Mouse (Mus musculus): ENCODE data around the gene Ppy. TPM values are rescaled to one million over a fixed set of nuclear protein-coding genes. Genes with fewer than 3 reads are reported as not detected.

Ppy gene
- not detected in 2 replicates for polyA plus RNA-seq (2012; ENCODE audit: insufficient read depth, insufficient read length, low replicate concordance, missing spikeins)

- H3K27ac ChIP-seq (ENCODE audit: insufficient read depth, low read depth, low read length): no peak within 1 kb of the TSS
- TF ChIP-seq POLR2A (IDR thresholded peaks at IDR 0.05; ENCODE audit: insufficient read depth, low read depth, low read length) (no peak), CTCF (IDR thresholded peaks at IDR 0.05; ENCODE audit: insufficient read depth, low read depth, low read length) (no peak)
- no peak within 1 kb of the TSS for H3K4me3 ChIP-seq (ENCODE audit: insufficient read depth, low read depth, low read length)
- H3K4me1 ChIP-seq (ENCODE audit: control insufficient read depth, insufficient read depth, low read length): peaks cover 8% of the 10 kb centered on the region; the same call in 1 of the 2 replicates
- 92% methylated on average over 4 of the region's 4 CpGs for WGBS
These were observed at the start of gene Ppy for GRCm38 (mm10) chr11:102101219-102101618. Ppy (minus strand) TSS chr11:102101319.

GRCm38 (mm10) chr11:102147213-102147989 is 46.3 kb upstream of the Ppy start:
- WGBS: 18% methylated on average over 34 of the region's 34 CpGs
- Histone ChIP-seq H3K4me1 (ENCODE audit: control insufficient read depth, insufficient read depth, low read length) (peaks cover 29% of the 10 kb centered on the region), H3K27ac (ENCODE audit: insufficient read depth, low read depth, low read length) (no peak overlapping the region), H3K4me3 (ENCODE audit: insufficient read depth, low read depth, low read length) (no peak overlapping the region)
- no peak for TF ChIP-seq POLR2A (IDR thresholded peaks at IDR 0.05; ENCODE audit: insufficient read depth, low read depth, low read length)
- TF ChIP-seq CTCF (IDR thresholded peaks at IDR 0.05; ENCODE audit: insufficient read depth, low read depth, low read length): no peak

DNA sequence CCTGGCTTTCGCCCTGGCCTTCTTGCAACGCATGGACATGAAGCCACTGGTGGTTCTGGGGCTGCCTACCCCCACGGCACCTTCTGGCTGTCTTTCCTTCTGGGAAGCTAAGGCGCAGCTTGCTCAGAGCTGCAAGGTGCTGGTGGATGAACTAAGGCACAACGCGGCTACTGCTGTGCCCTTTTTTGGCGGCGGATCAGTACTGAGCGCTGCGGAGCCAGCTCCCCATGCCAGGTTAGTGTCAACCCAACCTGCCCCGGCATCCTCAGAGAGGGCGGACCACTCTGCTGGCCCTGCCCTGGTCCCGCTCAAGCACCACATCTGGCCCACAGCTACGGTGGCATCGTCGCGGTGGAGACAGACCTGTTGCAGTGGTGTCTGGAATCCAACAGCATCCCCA is 45.4 kb upstream of the Ppy start:
- Histone ChIP-seq H3K4me1 (ENCODE audit: control insufficient read depth, insufficient read depth, low read length) (peaks cover 29% of the 10 kb centered on the region), H3K27ac (ENCODE audit: insufficient read depth, low read depth, low read length) (no peak overlapping the region), H3K4me3 (ENCODE audit: insufficient read depth, low read depth, low read length) (no peak overlapping the region)
- WGBS: 14% methylated on average over 17 of the region's 17 CpGs
- TF ChIP-seq CTCF (IDR thresholded peaks at IDR 0.05; ENCODE audit: insufficient read depth, low read depth, low read length): no peak
- no peak for TF ChIP-seq POLR2A (IDR thresholded peaks at IDR 0.05; ENCODE audit: insufficient read depth, low read depth, low read length)

DNA sequence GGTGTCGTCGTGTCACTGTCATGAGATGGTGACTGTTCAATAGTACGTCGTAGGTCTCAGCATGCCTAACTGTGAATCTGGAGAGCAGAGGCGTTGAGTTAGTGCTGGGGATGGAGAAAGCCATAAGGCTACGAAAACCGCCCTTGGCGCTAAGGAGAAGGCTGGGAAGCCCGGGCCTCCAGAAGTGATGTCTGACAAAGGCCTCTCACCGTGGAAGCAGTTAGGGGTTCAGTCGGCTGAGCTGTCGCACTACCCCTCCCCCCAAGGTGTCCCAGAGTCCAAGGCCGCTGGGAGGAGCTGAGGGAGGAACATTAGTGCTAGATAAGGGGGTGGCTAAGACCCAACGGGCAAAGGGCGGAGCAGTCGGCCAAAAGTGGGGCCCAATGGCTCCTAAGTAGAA is 44.9 kb upstream of the Ppy start:
- TF ChIP-seq CTCF (IDR thresholded peaks at IDR 0.05; ENCODE audit: insufficient read depth, low read depth, low read length) (no peak), POLR2A (IDR thresholded peaks at IDR 0.05; ENCODE audit: insufficient read depth, low read depth, low read length) (no peak)
- Histone ChIP-seq H3K4me1 (ENCODE audit: control insufficient read depth, insufficient read depth, low read length) (peaks cover 29% of the 10 kb centered on the region), H3K27ac (ENCODE audit: insufficient read depth, low read depth, low read length) (no peak overlapping the region), H3K4me3 (ENCODE audit: insufficient read depth, low read depth, low read length) (peak overlapping the region; percentile 7; the same call in 1 of the 2 replicates)
- 9% methylated on average over 16 of the region's 16 CpGs for WGBS

- H3K4me3 ChIP-seq (ENCODE audit: insufficient read depth, low read depth, low read length): peak within 1 kb of the TSS; percentile 7
- 4% methylated on average over 50 of the region's 50 CpGs for whole genome bisulfite sequencing
- TF ChIP-seq CTCF (IDR thresholded peaks at IDR 0.05; ENCODE audit: insufficient read depth, low read depth, low read length): no peak
- TF ChIP-seq POLR2A (IDR thresholded peaks at IDR 0.05; ENCODE audit: insufficient read depth, low read depth, low read length): no peak
- peaks cover 29% of the 10 kb centered on the region for H3K4me1 ChIP-seq (ENCODE audit: control insufficient read depth, insufficient read depth, low read length)
- no peak within 1 kb of the TSS for H3K27ac ChIP-seq (ENCODE audit: insufficient read depth, low read depth, low read length)
These were observed 44.4 kb upstream of the Ppy start, which contains the start of gene Nags for GRCm38 (mm10) chr11:102145471-102146001. Nags (plus strand) TSS chr11:102145513.

GRCm38 (mm10) chr11:102144957-102145470 is 43.9 kb upstream of the Ppy start:
- Histone ChIP-seq H3K4me1 (ENCODE audit: control insufficient read depth, insufficient read depth, low read length) (peaks cover 29% of the 10 kb centered on the region), H3K4me3 (ENCODE audit: insufficient read depth, low read depth, low read length) (0 out of 2 replicates have a peak overlapping the region, but pooled peaks have one; percentile 7), H3K27ac (ENCODE audit: insufficient read depth, low read depth, low read length) (no peak overlapping the region)
- WGBS: 38% methylated on average over 13 of the region's 13 CpGs
- TF ChIP-seq CTCF (IDR thresholded peaks at IDR 0.05; ENCODE audit: insufficient read depth, low read depth, low read length): no peak
- no peak for TF ChIP-seq POLR2A (IDR thresholded peaks at IDR 0.05; ENCODE audit: insufficient read depth, low read depth, low read length)

DNA sequence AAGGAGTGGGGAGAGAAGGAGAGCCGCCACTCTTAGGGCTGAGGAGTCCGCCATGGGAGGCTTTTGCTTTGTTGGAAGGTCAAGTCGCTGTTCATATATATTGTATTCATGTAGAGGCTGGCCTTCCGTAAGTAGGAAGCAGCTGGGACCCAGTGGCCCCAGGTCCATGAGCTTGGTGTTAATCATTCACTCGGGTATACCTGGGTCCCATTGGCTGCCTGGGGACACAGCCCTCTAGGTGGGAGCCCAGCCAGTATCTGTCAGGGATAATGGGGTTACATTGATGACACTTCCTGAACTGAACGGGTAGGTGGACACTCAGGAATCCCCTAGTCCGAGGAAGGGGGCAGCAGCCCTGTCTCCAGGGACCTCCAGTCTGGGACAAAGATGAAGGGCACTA is 41.2 kb upstream of the Ppy start:
- Histone ChIP-seq H3K27ac (ENCODE audit: insufficient read depth, low read depth, low read length) (no peak overlapping the region), H3K4me1 (ENCODE audit: control insufficient read depth, insufficient read depth, low read length) (peaks cover 27% of the 10 kb centered on the region), H3K4me3 (ENCODE audit: insufficient read depth, low read depth, low read length) (no peak overlapping the region)
- WGBS: 82% methylated on average over 7 of the region's 7 CpGs
- TF ChIP-seq POLR2A (IDR thresholded peaks at IDR 0.05; ENCODE audit: insufficient read depth, low read depth, low read length) (no peak), CTCF (IDR thresholded peaks at IDR 0.05; ENCODE audit: insufficient read depth, low read depth, low read length) (no peak)

- WGBS: 6% methylated on average over 5 of the region's 5 CpGs
- peaks cover 9% of the 10 kb centered on the region for H3K4me1 ChIP-seq (ENCODE audit: control insufficient read depth, insufficient read depth, low read length)
- TF ChIP-seq POLR2A (IDR thresholded peaks at IDR 0.05; ENCODE audit: insufficient read depth, low read depth, low read length): no peak
- no peak for TF ChIP-seq CTCF (IDR thresholded peaks at IDR 0.05; ENCODE audit: insufficient read depth, low read depth, low read length)
- no peak overlapping the region for H3K27ac ChIP-seq (ENCODE audit: insufficient read depth, low read depth, low read length)
- no peak overlapping the region for H3K4me3 ChIP-seq (ENCODE audit: insufficient read depth, low read depth, low read length)
These were observed 39.4 kb upstream of the Ppy start for GRCm38 (mm10) chr11:102140508-102140907.

DNA sequence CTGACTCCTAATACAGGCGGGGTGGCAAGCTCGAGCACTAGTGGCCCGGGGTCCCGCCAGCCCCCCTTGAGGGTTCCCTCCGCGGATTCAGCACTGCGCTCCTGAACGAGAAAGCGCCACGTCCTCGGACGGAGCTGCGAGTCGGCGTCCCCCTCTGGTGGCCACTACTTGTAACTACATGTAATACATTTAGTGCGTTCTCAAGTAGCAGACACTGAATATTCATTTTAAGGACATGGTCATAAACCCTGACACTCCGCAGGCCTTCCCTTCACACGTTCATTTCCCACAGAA is 37.3 kb upstream of the Ppy start:
- Histone ChIP-seq H3K4me1 (ENCODE audit: control insufficient read depth, insufficient read depth, low read length) (peaks cover 7% of the 10 kb centered on the region; the same call in 1 of the 2 replicates), H3K4me3 (ENCODE audit: insufficient read depth, low read depth, low read length) (0 out of 2 replicates have a peak overlapping the region, but pooled peaks have one; percentile 13), H3K27ac (ENCODE audit: insufficient read depth, low read depth, low read length) (no peak overlapping the region)
- whole genome bisulfite sequencing: under 1% methylated on average over 18 of the region's 18 CpGs
- TF ChIP-seq CTCF (IDR thresholded peaks at IDR 0.05; ENCODE audit: insufficient read depth, low read depth, low read length) (peak; percentile 84), POLR2A (IDR thresholded peaks at IDR 0.05; ENCODE audit: insufficient read depth, low read depth, low read length) (no peak)
